ENCODE assay signal across 8 mouse cellular contexts in the genomic region with DNA sequence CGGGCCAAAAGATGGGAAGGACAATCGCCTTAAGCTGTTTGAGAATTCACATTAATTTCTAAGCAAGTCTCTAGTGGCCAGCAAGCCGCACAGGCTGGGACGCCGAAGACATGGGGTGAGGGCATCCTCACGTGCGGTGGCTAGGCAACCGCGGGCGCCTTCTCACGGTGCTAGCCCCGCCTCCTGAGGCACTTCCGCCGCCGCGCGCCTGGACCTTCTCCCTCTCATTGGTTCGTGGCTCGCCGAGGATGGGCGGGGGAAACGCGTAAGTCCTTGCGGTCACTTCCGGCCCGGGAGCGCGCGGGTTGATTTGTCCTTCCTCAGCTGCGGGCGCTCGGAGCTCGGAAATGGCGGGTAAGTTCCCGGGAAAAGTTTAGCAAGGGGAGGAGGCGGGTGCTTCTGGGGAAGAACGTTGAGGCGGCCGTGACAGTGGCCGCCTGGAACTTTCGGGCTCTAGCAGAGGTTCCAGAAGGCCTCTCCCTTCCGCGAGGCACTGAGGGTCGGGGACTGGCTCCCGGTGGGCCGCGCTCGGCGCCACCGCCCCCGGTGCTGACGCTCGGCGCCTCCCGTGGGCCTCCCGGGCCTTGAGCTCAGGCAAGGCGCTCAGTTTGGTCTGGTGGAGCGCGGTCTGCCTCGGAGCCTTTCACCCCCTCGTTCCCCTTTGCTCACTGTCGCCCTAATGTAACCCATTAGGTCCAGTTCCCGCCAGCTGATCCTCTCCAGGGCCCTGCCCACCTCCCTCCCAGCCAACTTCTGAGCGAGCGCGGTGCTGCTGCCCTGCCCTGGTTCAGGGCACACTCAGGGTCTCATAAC. TPM values are rescaled to one million over a fixed set of nuclear protein-coding genes. Genes with fewer than 3 reads are reported as not detected.
A peak's percentile ranks its signal among the peaks of the same experiment; 100 is the strongest.
DNase-seq lines count a peak whose midpoint lies in the region; ATAC-seq lines count a peak whose summit lies in the region.

A gene (plus strand): TSS at position 8 of the 813 bp plus-strand sequence.

- peak; percentile 99 for ATAC-seq in heart, embryonic 16.5 days (replicated peaks; ENCODE audit: extremely low read depth, insufficient read depth, low FRiP score)
- peak; percentile 97 for ATAC-seq in liver, embryonic 15.5 days (ENCODE audit: insufficient read depth)
- peak; percentile 100 for ATAC-seq in neural tube, embryonic 12.5 days (ENCODE audit: low FRiP score, low read depth)

- H3K27me3 ChIP-seq in forebrain, embryonic 10.5 days (ENCODE audit: poor library complexity, severe bottlenecking) = no peaks in the 10 kb centered on the region
- no peaks in the 10 kb centered on the region for H3K27me3 ChIP-seq in heart, embryonic 16.5 days (ENCODE audit: control insufficient read depth, insufficient read depth, low read length)
- no peaks in the 10 kb centered on the region; the same call in 1 of the 2 replicates for H3K27me3 ChIP-seq in liver, embryonic 15.5 days
- H3K27me3 ChIP-seq in neural tube, embryonic 12.5 days (replicated peaks) = no peaks in the 10 kb centered on the region

- H3K27ac ChIP-seq in forebrain, embryonic 10.5 days = peak within 1 kb of the TSS; percentile 94
- peak within 1 kb of the TSS; percentile 87 for H3K27ac ChIP-seq in heart, embryonic 16.5 days (ENCODE audit: low read length)
- H3K27ac ChIP-seq in liver, embryonic 15.5 days (replicated peaks) = peak within 1 kb of the TSS; percentile 76
- no peak within 1 kb of the TSS for H3K27ac ChIP-seq in neural tube, embryonic 12.5 days

- H3K36me3 ChIP-seq in forebrain, embryonic 10.5 days (replicated peaks) = peaks cover 41% of the 10 kb centered on the region
- H3K36me3 ChIP-seq in heart, embryonic 16.5 days (ENCODE audit: control insufficient read depth, insufficient read depth) = peaks cover 16% of the 10 kb centered on the region
- H3K36me3 ChIP-seq in liver, embryonic 15.5 days (replicated peaks) = peaks cover 26% of the 10 kb centered on the region
- peaks cover 15% of the 10 kb centered on the region for H3K36me3 ChIP-seq in neural tube, embryonic 12.5 days

- H3K9me3 ChIP-seq in forebrain, embryonic 10.5 days = no peaks in the 10 kb centered on the region; the same call in 1 of the 2 replicates
- no peaks in the 10 kb centered on the region for H3K9me3 ChIP-seq in heart, embryonic 16.5 days (replicated peaks; ENCODE audit: control insufficient read depth, low read length)
- no peaks in the 10 kb centered on the region for H3K9me3 ChIP-seq in liver, embryonic 15.5 days (replicated peaks)
- no peaks in the 10 kb centered on the region for H3K9me3 ChIP-seq in neural tube, embryonic 12.5 days

- under 1% methylated on average over 66 of the region's 66 CpGs for WGBS in forebrain, embryonic 10.5 days
- under 1% methylated on average over 66 of the region's 66 CpGs for WGBS in heart, embryonic 16.5 days
- WGBS in liver, embryonic 15.5 days (ENCODE audit: insufficient replicate concordance) = under 1% methylated on average over 63 of the region's 66 CpGs
- WGBS in neural tube, embryonic 12.5 days = under 1% methylated on average over 66 of the region's 66 CpGs

- H3K9ac ChIP-seq in heart, embryonic 16.5 days (ENCODE audit: low read length) = peak within 1 kb of the TSS; percentile 94
- peak within 1 kb of the TSS; percentile 77 for H3K9ac ChIP-seq in liver, embryonic 15.5 days
- peak within 1 kb of the TSS; percentile 78 for H3K9ac ChIP-seq in neural tube, embryonic 12.5 days

- H3K4me3 ChIP-seq in forebrain, embryonic 10.5 days = peak within 1 kb of the TSS; percentile 93
- H3K4me3 ChIP-seq in heart, embryonic 16.5 days (ENCODE audit: low read length) = peak within 1 kb of the TSS; percentile 95
- peak within 1 kb of the TSS; percentile 83 for H3K4me3 ChIP-seq in liver, embryonic 15.5 days (replicated peaks)
- peak within 1 kb of the TSS; percentile 83 for H3K4me3 ChIP-seq in neural tube, embryonic 12.5 days

- peaks cover 15% of the 10 kb centered on the region for H3K4me1 ChIP-seq in forebrain, embryonic 10.5 days
- H3K4me1 ChIP-seq in heart, embryonic 16.5 days (ENCODE audit: control insufficient read depth, insufficient read depth, low read length) = peaks cover 9% of the 10 kb centered on the region
- H3K4me1 ChIP-seq in liver, embryonic 15.5 days (replicated peaks) = peaks cover 24% of the 10 kb centered on the region
- peaks cover 9% of the 10 kb centered on the region for H3K4me1 ChIP-seq in neural tube, embryonic 12.5 days

- peak; percentile 91 to 95 for DNase-seq in CD8-positive naive resting alpha-beta T cell, adult 2 months (ENCODE audit: low read depth in 2 of 2, low spot score in 2 of 2)
- DNase-seq in c-Kit-positive CD71-negative TER-119-negative erythroid progenitor cells, embryonic 14.5 days (ENCODE audit: low read depth) = peak; percentile 98
- DNase-seq in forebrain, embryonic 10.5 days (ENCODE audit: extremely low spot score, low spot score) = peak; percentile 99
- peak; percentile 97 to 98 for DNase-seq in kidney, postnatal 36 days
- peak; percentile 93 for DNase-seq in telencephalon, adult 2 months (ENCODE audit: low read depth, low spot score)

- peak within 1 kb of the TSS; percentile 90 for H3K4me2 ChIP-seq in heart, embryonic 16.5 days (ENCODE audit: low read depth, low read length)
- peak within 1 kb of the TSS; percentile 76 for H3K4me2 ChIP-seq in liver, embryonic 15.5 days
- peak within 1 kb of the TSS; percentile 81 for H3K4me2 ChIP-seq in neural tube, embryonic 12.5 days (replicated peaks)

RNA-seq across cellular contexts. Expression of the gene that starts here (rescaled TPM):
- polyA plus RNA-seq in forebrain, embryonic 10.5 days (2016; fragmentation: Nextera tagmentation; extraction: Ambion mirVana) = 256 and 260 TPM in 2 replicates
- polyA plus RNA-seq in heart, embryonic 16.5 days (2015; fragmentation: Nextera tagmentation; extraction: Ambion mirVana) = 106 and 121 TPM in 2 replicates
- 94.9 and 107 TPM in 2 replicates for polyA plus RNA-seq in liver, embryonic 15.5 days (2015; fragmentation: Nextera tagmentation; extraction: Ambion mirVana)
- polyA plus RNA-seq in neural tube, embryonic 12.5 days (2016; fragmentation: Nextera tagmentation; extraction: Ambion mirVana) = 87.2 and 89.4 TPM in 2 replicates
